Mouse (Mus musculus) embryonic facial prominence, embryonic 14.5 days (tissue): ENCODE measurements around the gene Dram1. TPM values are rescaled to one million over a fixed set of nuclear protein-coding genes. Genes with fewer than 3 reads are reported as not detected.
A peak's percentile ranks its signal among the peaks of the same experiment; 100 is the strongest.

ENCODE experiments used
- ATAC-seq: fragments of 200-750 bp; cut with Nextera tagmentation; 2 replicates; pipeline ENCODE4 v1.8.0; 2017; ENCODE audit warnings: low read depth, moderate number of reproducible peaks, moderate TSS enrichment
- DNase-seq: peaks from one replicate; pipeline ENCODE4 v3.0.0-alpha.2; 2015; ENCODE audit warnings: low spot score
- H3K27ac ChIP-seq: fragments of 300-500 bp; sonication (generic); replicated peaks from 2 replicates; pipeline ENCODE4 v1.5.1; 2014; ENCODE audit warnings: low read depth, mild to moderate bottlenecking, low read length, moderate library complexity
- H3K27me3 ChIP-seq: fragments of 300-500 bp; sonication (generic); replicated peaks from 2 replicates; pipeline ENCODE4 v1.6.1; 2014; ENCODE audit warnings: low read length; ENCODE audit not compliant: control insufficient read depth, insufficient read depth
- H3K36me3 ChIP-seq: fragments of 300-500 bp; sonication (generic); 2 replicates; pipeline ENCODE4 v1.6.1; 2014; ENCODE audit warnings: low read length, mixed read lengths; ENCODE audit not compliant: control insufficient read depth, insufficient read depth
- H3K4me1 ChIP-seq: fragments of 300-500 bp; sonication (generic); 2 replicates; pipeline ENCODE4 v1.6.1; 2014; ENCODE audit warnings: antibody characterized with exemption, low read length; ENCODE audit not compliant: control insufficient read depth, insufficient read depth
- H3K4me2 ChIP-seq: fragments of 300-500 bp; sonication (generic); 2 replicates; pipeline ENCODE4 v1.6.1; 2014; ENCODE audit warnings: low read depth, mild to moderate bottlenecking, low read length, moderate library complexity, mixed read lengths
- H3K4me3 ChIP-seq: fragments of 300-500 bp; sonication (generic); 2 replicates; pipeline ENCODE4 v1.5.1; 2014; ENCODE audit warnings: low read depth, mild to moderate bottlenecking, low read length
- H3K9ac ChIP-seq: fragments of 300-500 bp; sonication (generic); 2 replicates; pipeline ENCODE4 v1.6.1; 2014; ENCODE audit warnings: low read depth, mild to moderate bottlenecking, low read length, moderate library complexity, mixed read lengths
- H3K9me3 ChIP-seq: fragments of 300-500 bp; sonication (generic); 2 replicates; pipeline ENCODE4 v1.6.1; 2016; ENCODE audit warnings: low read length; ENCODE audit not compliant: control insufficient read depth
- WGBS: fragments of 180-500 bp; shearing (Covaris S2); extraction: QIAGEN DNeasy Blood & Tissue Kit; methylation state at CpG from one replicate; pipeline ENCODE4 v1.1.7; 2014; 5-methylcytosine and 5-hydroxymethylcytosine counted together
- polyA plus RNA-seq: library from polyadenylated mRNA; unstranded; fragments of >200 nt; fragmentation: Nextera tagmentation; extraction: Ambion mirVana; gene quantifications from 2 replicates; pipeline ENCODE4 v1.2.1, GENCODE M21; 2014

The Dram1 gene
- polyA plus RNA-seq, 1 experiment from 2014 or later, result 5.7 TPM

DNA sequence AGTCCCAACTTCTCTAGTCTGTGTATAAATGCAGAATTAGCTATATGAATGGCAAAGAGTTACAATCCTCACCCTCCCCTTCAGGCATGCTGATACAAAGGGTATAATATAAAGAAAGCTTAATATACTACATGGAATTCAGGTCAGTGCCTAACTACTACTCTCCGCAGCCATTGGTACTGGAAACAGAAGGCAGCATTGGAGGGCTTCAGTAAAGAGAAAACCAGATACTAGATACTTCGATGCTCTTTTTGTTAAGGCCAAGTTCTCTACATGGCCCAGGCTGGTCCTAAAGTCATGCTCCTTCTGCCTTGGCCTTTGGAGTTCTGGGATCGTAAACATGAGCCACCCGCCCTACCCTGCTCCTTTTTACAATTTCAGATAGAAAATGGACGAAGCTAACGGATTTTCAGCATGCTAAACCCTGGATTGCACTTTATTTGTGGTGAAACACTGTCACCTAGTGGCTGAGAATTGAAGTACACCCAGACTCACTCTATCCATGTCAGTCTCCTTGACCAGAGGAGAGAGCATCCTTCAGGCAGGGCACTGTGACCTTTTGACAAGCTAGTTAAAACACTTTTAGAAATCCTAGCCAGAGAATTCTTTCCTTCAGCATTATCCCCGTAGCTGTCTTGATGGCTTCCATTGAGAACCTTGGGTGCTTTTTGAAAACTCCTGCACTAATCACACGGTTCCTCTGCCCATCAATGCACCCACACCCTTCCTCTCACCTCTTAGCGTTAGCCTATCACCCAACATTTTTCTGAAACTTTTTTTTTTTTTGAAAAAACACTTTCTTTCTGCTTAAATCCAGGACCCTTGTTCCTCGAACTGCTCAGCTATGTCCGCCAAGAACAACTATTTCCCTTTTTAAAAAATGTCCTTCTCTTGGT, 51.5 kb downstream of the Dram1 start:
- 43% methylated on average over 11 of the region's 11 CpGs for WGBS
- peak; percentile 72 for DNase-seq
- H3K4me1 ChIP-seq, result no peaks in the 10 kb centered on the region
- H3K27ac ChIP-seq, result no peak overlapping the region
- H3K4me2 ChIP-seq, result peak overlapping the region; percentile 10; the same call in 1 of the 2 replicates
- peak; percentile 78 for ATAC-seq
- no peak overlapping the region for H3K9ac ChIP-seq
- no peak overlapping the region for H3K4me3 ChIP-seq
- H3K27me3 ChIP-seq, result no peaks in the 10 kb centered on the region
- no peaks in the 10 kb centered on the region for H3K9me3 ChIP-seq
- H3K36me3 ChIP-seq, result no peaks in the 10 kb centered on the region

DNA sequence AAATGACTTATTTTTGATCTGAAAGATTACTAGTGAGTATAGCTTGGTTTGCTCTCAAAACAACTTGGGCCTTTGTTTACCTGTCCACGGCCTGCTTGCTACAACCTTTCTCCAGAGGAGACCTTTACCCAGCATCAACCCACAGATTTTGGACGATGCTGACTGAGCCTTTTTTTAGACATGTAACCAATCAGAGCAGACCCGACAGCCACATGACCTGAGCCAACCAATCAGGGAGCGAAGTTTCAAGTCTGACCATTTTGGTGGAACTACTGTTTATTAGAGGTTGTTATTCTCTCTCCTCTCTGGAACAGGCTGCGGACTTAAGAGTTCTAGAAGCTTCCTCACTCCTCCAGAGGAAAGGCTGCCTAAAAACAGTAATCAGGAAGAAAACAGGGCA, 57.1 kb downstream of the Dram1 start:
- Histone ChIP-seq H3K4me2 (no peak overlapping the region), H3K4me1 (peaks cover 10% of the 10 kb centered on the region; the same call in 1 of the 2 replicates), H3K9me3 (no peaks in the 10 kb centered on the region), H3K36me3 (no peaks in the 10 kb centered on the region), H3K27ac (no peak overlapping the region), H3K9ac (no peak overlapping the region), H3K4me3 (no peak overlapping the region), H3K27me3 (no peaks in the 10 kb centered on the region)
- ATAC-seq, result no peak
- DNase-seq, result no peak
- WGBS, result 83% methylated on average over 5 of the region's 5 CpGs

DNA sequence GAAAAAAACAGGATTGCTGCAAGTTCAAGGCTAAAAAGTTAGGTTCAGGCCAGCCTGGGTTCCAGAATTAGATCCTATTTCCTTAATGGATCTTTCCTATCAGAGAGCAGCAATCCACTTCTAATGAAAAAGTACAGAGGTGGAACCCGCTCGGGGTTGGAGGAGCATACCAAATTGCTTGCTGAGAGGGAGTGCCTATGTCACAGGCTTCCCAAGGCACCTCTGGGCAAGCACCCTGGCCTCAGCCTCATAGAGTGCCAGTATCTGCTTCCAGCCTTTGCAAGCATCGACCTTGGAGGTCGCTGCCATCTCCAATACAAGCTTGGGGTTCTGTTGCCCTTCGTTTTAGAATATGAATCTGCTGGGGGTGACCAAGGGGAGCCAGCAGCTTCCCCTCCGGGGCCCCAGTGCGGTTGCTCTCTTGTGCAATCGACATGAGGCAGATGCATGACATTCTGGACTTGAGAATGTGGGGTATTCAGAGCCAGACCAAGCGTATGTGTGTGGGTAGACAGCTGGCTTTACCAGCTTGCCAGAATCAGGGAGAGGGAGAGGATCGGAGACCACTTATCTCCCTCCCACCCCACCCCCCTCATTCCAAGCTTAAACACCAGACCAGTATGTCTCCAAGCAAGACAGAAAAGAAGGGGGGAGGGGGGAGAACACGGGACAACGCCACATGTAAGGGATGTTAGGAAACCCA, 58.0 kb downstream of the Dram1 start:
- Histone ChIP-seq H3K9me3 (no peaks in the 10 kb centered on the region), H3K4me1 (peaks cover 10% of the 10 kb centered on the region; the same call in 1 of the 2 replicates), H3K27ac (peak overlapping the region; percentile 59), H3K4me3 (no peak overlapping the region), H3K36me3 (no peaks in the 10 kb centered on the region), H3K4me2 (0 out of 2 replicates have a peak overlapping the region, but pooled peaks have one; percentile 2), H3K27me3 (no peaks in the 10 kb centered on the region), H3K9ac (0 out of 2 replicates have a peak overlapping the region, but pooled peaks have one; percentile 14)
- DNase-seq (peak; percentile 76), ATAC-seq (peak; percentile 74)
- 39% methylated on average over 12 of the region's 12 CpGs for WGBS

DNA sequence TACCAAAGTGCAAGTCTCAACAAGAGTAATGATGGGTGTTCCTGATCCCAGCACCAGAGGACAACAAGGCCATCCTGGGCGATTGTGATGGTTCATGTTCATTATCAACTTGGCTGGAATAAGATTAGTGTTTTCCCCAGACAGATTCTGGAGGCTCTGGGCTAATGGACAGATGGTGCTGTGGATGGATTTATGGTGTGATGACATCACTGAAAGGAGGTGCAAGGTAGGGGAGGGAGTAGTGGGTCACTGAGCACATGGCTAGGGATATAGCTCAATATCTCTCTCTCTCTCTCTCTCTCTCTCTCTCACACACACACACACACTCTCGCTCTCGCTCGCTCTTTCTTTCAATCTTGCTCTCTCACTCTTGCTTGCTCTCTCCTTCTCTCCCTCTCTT, 60.7 kb downstream of the Dram1 start:
- Histone ChIP-seq H3K4me1 (peaks cover 10% of the 10 kb centered on the region; the same call in 1 of the 2 replicates), H3K36me3 (no peaks in the 10 kb centered on the region), H3K27ac (no peak overlapping the region), H3K9ac (no peak overlapping the region), H3K4me3 (no peak overlapping the region), H3K4me2 (no peak overlapping the region), H3K27me3 (no peaks in the 10 kb centered on the region), H3K9me3 (no peaks in the 10 kb centered on the region)
- ATAC-seq (no peak), DNase-seq (no peak)
- WGBS, result 80% methylated on average over 4 of the region's 4 CpGs

DNA sequence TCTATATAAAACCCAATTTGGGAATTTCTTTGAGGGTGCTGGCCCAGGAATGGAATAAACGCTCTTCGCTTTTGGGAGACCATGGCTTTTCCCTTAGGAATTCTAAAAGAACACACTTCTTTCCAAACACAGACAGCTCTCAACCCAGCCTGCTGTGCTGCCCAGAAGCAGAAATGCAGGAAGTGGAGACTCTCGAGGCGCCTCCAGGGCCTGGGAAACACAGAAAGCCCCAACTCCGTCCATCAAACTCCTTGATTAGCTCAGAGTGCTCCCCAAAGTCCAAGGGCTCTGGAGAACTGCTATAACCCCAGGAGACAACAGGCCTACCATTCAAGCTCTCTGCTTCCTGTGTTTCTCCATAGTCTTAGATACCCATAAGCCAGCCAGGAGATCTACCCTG, 61.7 kb downstream of the Dram1 start:
- 76% methylated on average over 5 of the region's 5 CpGs for WGBS
- no peak for ATAC-seq

DNA sequence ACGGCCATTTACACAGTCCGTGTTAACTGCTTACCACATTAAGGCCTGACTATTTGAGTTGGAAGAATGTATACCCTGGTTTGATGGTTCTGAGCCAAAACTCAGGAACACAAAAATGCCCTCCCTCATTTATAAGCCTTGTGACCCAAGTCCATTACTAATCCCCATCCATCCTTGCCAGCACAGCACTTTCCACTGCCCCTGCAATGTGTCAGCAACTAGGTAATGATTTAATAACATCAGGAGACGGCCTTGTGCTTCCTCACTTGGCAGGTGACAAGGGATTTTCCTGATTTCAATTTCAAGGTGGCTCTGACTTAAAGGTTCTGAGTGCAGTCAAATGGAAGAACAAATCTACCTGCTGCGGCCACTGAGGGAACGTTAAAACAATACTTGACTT, 64.0 kb downstream of the Dram1 start:
- no peak for DNase-seq
- ATAC-seq, result no peak
- Histone ChIP-seq H3K9me3 (no peaks in the 10 kb centered on the region), H3K9ac (no peak overlapping the region), H3K4me1 (no peaks in the 10 kb centered on the region), H3K4me3 (no peak overlapping the region), H3K4me2 (no peak overlapping the region), H3K27ac (no peak overlapping the region), H3K36me3 (no peaks in the 10 kb centered on the region), H3K27me3 (no peaks in the 10 kb centered on the region)
- WGBS, result 84% methylated on average over 5 of the region's 5 CpGs

More for the DNA sequence above, 61.7 kb downstream of the Dram1 start:
- no peaks in the 10 kb centered on the region for H3K9me3 ChIP-seq
- DNase-seq, result no peak
- H3K4me3 ChIP-seq, result no peak overlapping the region
- no peaks in the 10 kb centered on the region for H3K36me3 ChIP-seq
- H3K4me2 ChIP-seq, result no peak overlapping the region
- H3K27ac ChIP-seq, result no peak overlapping the region
- H3K27me3 ChIP-seq, result no peaks in the 10 kb centered on the region
- H3K4me1 ChIP-seq, result peaks cover 10% of the 10 kb centered on the region; the same call in 1 of the 2 replicates
- no peak overlapping the region for H3K9ac ChIP-seq

DNA sequence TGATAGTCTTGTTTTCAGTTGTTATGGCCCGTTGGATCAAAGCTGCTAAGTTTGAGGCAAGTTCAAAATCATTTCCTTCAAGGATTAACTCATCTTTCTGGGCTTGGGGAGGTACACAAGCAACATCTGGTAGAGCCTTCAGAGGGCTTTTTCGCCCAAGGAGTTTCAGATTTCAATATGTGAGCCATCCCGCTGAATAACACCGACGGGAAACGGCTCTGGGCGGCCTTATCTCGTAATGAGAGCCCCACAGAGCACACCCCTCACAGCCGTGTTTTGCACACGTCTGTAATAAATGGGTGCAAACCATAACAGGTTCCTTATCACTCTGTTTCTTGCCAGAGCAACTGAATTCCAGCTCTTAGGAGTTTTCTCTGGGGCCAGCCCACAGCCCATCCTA, 69.0 kb downstream of the Dram1 start:
- H3K27me3 ChIP-seq, result no peaks in the 10 kb centered on the region
- H3K4me1 ChIP-seq, result no peaks in the 10 kb centered on the region
- H3K9ac ChIP-seq, result no peak overlapping the region
- 47% methylated on average over 10 of the region's 10 CpGs for WGBS
- DNase-seq, result peak; percentile 32
- no peak overlapping the region for H3K4me3 ChIP-seq
- H3K36me3 ChIP-seq, result no peaks in the 10 kb centered on the region
- no peak overlapping the region for H3K4me2 ChIP-seq
- H3K27ac ChIP-seq, result no peak overlapping the region
- no peaks in the 10 kb centered on the region for H3K9me3 ChIP-seq
- no peak for ATAC-seq

DNA sequence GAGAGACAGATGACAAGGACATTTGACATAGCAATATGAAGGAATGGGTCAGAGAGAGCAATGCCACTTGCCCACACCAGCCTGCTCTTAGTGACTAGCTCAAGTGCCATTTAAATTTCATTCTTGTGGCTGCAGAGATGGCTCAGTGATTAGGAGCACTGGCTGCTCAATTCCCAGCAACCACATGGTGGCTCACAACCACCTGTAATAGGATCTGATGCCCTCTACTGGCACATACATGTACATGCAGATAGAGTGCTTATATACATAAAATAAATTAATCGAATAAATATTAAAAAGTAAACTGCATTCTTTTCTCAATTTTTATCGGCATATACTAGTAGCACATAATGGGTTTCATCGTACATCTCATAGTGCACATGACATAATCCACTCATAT, 72.6 kb downstream of the Dram1 start:
- Histone ChIP-seq H3K27ac (no peak overlapping the region), H3K27me3 (no peaks in the 10 kb centered on the region), H3K4me2 (no peak overlapping the region), H3K9ac (no peak overlapping the region), H3K4me1 (peaks cover 12% of the 10 kb centered on the region; the same call in 1 of the 2 replicates), H3K9me3 (no peaks in the 10 kb centered on the region), H3K4me3 (no peak overlapping the region), H3K36me3 (no peaks in the 10 kb centered on the region)
- WGBS, result 98% methylated on average over 3 of the region's 3 CpGs
- DNase-seq (no peak), ATAC-seq (no peak)
